Mouse (Mus musculus): ENCODE data around the gene Dgkd. TPM values are rescaled to one million over a fixed set of nuclear protein-coding genes. Genes with fewer than 3 reads are reported as not detected.
A peak's percentile ranks its signal among the peaks of the same experiment; 100 is the strongest.

Gene Dgkd
- polyA plus RNA-seq, 1 experiment from 2014 or later, result 22.2 TPM

DNA sequence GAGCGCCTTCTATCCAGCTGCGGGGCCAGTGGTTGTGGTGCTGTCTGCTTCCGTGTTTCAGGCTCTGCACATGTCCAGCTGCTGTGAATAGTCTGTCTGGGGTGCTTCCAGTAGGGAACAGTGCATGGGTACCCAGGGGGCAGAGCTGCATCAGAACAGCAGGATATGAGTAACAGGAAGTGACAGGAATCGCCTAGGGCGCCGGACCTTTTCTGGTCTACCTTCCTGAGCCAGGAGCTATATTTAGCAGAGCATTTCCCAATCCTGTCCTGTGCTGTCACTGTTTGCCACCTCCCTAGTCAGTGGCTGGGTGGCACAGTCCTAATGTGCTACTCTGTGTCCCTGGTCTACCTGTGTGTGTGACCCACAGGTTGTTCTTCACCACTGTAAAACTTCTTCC, 47.9 kb downstream of the Dgkd start:
- WGBS (ENCODE audit: insufficient replicate concordance), result 47% methylated on average over 6 of the region's 6 CpGs
- H3K9me3 ChIP-seq (replicated peaks; ENCODE audit: control insufficient read depth, low read length), result no peaks in the 10 kb centered on the region
- H3K4me3 ChIP-seq (ENCODE audit: low read depth, low read length), result no peak overlapping the region
- H3K36me3 ChIP-seq (ENCODE audit: control insufficient read depth, insufficient read depth, low read length), result no peaks in the 10 kb centered on the region
- H3K27me3 ChIP-seq (ENCODE audit: control insufficient read depth, insufficient read depth, low read length), result no peaks in the 10 kb centered on the region
- H3K4me2 ChIP-seq, result no peak overlapping the region
- H3K4me1 ChIP-seq (ENCODE audit: control insufficient read depth, insufficient read depth, low read length), result peaks cover 19% of the 10 kb centered on the region
- no peak overlapping the region for H3K9ac ChIP-seq (ENCODE audit: low read depth, low read length)
- ATAC-seq (replicated peaks; ENCODE audit: insufficient number of reproducible peaks, low FRiP score, low TSS enrichment), result peak; percentile 52; the same call in 1 of the 2 replicates
- peak overlapping the region; percentile 54 for H3K27ac ChIP-seq (ENCODE audit: low read depth, low read length)

DNA sequence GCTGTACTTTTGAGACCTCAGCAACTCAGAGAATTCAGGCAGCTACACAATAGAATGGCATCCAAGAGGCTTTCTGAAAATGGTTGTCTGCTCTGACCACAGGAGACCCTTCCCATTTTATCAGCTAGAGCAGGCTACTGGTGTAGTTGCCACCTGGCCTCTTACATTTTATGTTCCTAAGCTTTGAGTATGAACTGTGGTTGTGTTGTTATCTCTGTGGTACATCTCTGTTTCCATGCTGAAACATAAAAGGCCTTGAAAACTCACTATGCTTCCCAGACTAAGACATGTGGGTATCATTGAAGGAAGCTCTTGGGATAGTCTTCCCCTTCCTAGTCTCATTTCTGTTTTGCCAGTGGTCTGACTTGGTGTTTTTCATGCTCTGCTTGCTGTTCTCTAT, 49.1 kb downstream of the Dgkd start:
- H3K4me1 ChIP-seq (ENCODE audit: control insufficient read depth, insufficient read depth, low read length), result peaks cover 19% of the 10 kb centered on the region
- H3K9me3 ChIP-seq (replicated peaks; ENCODE audit: control insufficient read depth, low read length), result no peaks in the 10 kb centered on the region
- no peak for ATAC-seq (replicated peaks; ENCODE audit: insufficient number of reproducible peaks, low FRiP score, low TSS enrichment)
- H3K27me3 ChIP-seq (ENCODE audit: control insufficient read depth, insufficient read depth, low read length), result no peaks in the 10 kb centered on the region
- no peak overlapping the region for H3K9ac ChIP-seq (ENCODE audit: low read depth, low read length)
- no peaks in the 10 kb centered on the region for H3K36me3 ChIP-seq (ENCODE audit: control insufficient read depth, insufficient read depth, low read length)
- no peak overlapping the region for H3K27ac ChIP-seq (ENCODE audit: low read depth, low read length)
- H3K4me3 ChIP-seq (ENCODE audit: low read depth, low read length), result no peak overlapping the region
- no peak overlapping the region for H3K4me2 ChIP-seq

DNA sequence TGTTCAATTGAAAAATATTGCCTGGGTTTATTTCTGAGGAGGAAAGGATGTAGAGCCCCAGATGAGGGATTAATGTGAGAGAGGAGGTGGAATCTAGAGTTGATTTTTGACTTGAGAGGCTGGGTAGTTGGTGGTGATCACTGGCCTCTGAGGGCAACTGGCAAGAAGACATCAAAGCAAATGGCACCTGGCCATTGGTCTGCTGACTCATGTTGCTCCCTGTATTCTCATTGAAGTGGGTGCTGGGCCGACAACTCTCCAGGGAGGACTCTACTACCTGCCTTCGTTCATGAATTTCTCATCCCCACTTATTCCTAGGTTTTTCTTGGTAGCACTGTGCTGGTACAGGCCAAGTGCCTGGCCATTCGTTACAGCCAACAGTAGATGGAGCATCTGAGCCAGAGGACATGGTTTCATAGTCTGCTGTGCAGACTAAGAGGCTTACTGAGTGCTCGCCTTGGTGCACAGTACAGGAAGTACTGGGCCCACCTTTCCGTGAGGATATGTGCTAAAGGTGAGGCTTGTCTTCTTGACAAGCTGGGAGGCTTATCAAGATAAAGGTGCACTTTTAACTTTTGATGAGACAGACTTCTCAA, 53.4 kb downstream of the Dgkd start:
- no peaks in the 10 kb centered on the region for H3K27me3 ChIP-seq (ENCODE audit: control insufficient read depth, insufficient read depth, low read length)
- H3K4me3 ChIP-seq (ENCODE audit: low read depth, low read length), result no peak overlapping the region
- H3K4me2 ChIP-seq, result no peak overlapping the region
- H3K36me3 ChIP-seq (ENCODE audit: control insufficient read depth, insufficient read depth, low read length), result no peaks in the 10 kb centered on the region; the same call in 1 of the 2 replicates
- no peak for ATAC-seq (replicated peaks; ENCODE audit: insufficient number of reproducible peaks, low FRiP score, low TSS enrichment)
- H3K4me1 ChIP-seq (ENCODE audit: control insufficient read depth, insufficient read depth, low read length), result peaks cover 5% of the 10 kb centered on the region; the same call in 1 of the 2 replicates
- H3K27ac ChIP-seq (ENCODE audit: low read depth, low read length), result no peak overlapping the region
- no peaks in the 10 kb centered on the region for H3K9me3 ChIP-seq (replicated peaks; ENCODE audit: control insufficient read depth, low read length)
- H3K9ac ChIP-seq (ENCODE audit: low read depth, low read length), result no peak overlapping the region
- WGBS (ENCODE audit: insufficient replicate concordance), result 82% methylated on average over 5 of the region's 5 CpGs

DNA sequence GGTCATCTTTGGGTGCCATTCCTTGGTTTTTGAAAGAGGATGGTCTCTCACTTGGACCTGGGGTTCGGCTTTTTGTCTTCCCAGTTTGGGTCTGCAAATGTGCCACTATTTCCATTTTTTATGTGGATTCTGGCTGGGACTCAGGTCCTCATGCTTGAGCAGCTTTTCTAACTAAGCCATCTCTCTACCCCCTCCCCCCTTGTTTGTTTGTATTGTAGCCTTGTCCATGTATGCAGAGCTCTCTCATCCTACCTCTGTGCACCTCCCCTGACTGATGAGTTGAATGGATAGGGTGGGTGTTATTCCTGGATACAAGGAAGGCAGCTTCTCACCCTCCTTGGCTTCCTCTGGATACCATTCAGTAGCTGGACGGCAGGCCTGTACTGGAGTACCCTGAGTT, 54.9 kb downstream of the Dgkd start:
- H3K27me3 ChIP-seq (ENCODE audit: control insufficient read depth, insufficient read depth, low read length), result no peaks in the 10 kb centered on the region
- WGBS (ENCODE audit: insufficient replicate concordance), result 92% methylated on average over 2 of the region's 2 CpGs
- no peak for ATAC-seq (replicated peaks; ENCODE audit: insufficient number of reproducible peaks, low FRiP score, low TSS enrichment)

DNA sequence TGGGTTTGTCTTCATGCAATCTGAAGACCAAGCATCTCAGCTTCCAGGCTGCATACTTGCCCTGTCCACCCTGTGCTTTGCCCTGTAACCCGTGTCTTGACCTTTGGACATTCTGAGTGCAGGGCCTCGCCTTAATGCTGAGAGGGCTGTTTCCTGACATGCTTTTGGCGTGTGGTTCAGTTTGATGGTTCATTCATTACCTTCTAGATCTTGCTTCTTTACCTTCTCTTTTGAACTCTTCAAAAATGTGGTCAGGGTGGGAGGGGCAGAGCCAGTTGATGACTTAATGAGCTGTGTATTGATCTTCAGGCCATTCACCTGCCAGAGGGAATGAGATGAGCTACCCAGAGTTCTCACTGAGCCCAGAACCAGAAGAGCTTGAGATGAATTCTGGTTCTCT, 55.6 kb downstream of the Dgkd start:
- H3K36me3 ChIP-seq (ENCODE audit: control insufficient read depth, insufficient read depth, low read length), result no peaks in the 10 kb centered on the region; the same call in 1 of the 2 replicates
- no peaks in the 10 kb centered on the region for H3K27me3 ChIP-seq (ENCODE audit: control insufficient read depth, insufficient read depth, low read length)
- 77% methylated on average over 3 of the region's 3 CpGs for WGBS (ENCODE audit: insufficient replicate concordance)
- H3K4me1 ChIP-seq (ENCODE audit: control insufficient read depth, insufficient read depth, low read length), result peaks cover 4% of the 10 kb centered on the region; the same call in 1 of the 2 replicates
- H3K4me2 ChIP-seq, result no peak overlapping the region
- no peaks in the 10 kb centered on the region for H3K9me3 ChIP-seq (replicated peaks; ENCODE audit: control insufficient read depth, low read length)
- H3K4me3 ChIP-seq (ENCODE audit: low read depth, low read length), result no peak overlapping the region
- no peak overlapping the region for H3K27ac ChIP-seq (ENCODE audit: low read depth, low read length)
- no peak overlapping the region for H3K9ac ChIP-seq (ENCODE audit: low read depth, low read length)
- no peak for ATAC-seq (replicated peaks; ENCODE audit: insufficient number of reproducible peaks, low FRiP score, low TSS enrichment)

More for the DNA sequence above, 54.9 kb downstream of the Dgkd start:
- H3K9ac ChIP-seq (ENCODE audit: low read depth, low read length), result no peak overlapping the region
- peaks cover 4% of the 10 kb centered on the region; the same call in 1 of the 2 replicates for H3K4me1 ChIP-seq (ENCODE audit: control insufficient read depth, insufficient read depth, low read length)
- H3K4me2 ChIP-seq, result no peak overlapping the region
- no peaks in the 10 kb centered on the region; the same call in 1 of the 2 replicates for H3K36me3 ChIP-seq (ENCODE audit: control insufficient read depth, insufficient read depth, low read length)
- no peaks in the 10 kb centered on the region for H3K9me3 ChIP-seq (replicated peaks; ENCODE audit: control insufficient read depth, low read length)
- H3K27ac ChIP-seq (ENCODE audit: low read depth, low read length), result no peak overlapping the region
- H3K4me3 ChIP-seq (ENCODE audit: low read depth, low read length), result no peak overlapping the region

DNA sequence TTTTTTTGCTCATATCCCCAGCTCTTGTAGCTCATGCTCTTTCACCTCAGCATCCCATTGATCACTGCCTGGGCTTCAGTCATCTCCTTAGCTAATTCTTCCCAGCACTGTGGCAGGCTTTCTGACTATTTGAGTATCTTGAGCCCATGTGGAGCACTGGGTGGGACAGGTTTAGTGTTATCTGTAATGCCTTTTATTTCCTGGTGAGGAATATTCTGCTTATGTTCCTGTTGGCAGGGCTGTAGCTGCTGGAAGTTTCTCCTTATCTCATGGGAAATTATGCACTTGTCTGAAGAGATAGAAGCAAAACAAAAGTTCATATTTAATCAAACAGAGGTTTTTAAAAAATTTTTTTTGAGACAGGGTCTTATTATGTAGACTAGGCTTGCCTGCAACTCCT, 56.5 kb downstream of the Dgkd start:
- Histone ChIP-seq H3K9me3 (replicated peaks; ENCODE audit: control insufficient read depth, low read length) (no peaks in the 10 kb centered on the region), H3K27ac (ENCODE audit: low read depth, low read length) (no peak overlapping the region), H3K4me3 (ENCODE audit: low read depth, low read length) (no peak overlapping the region), H3K36me3 (ENCODE audit: control insufficient read depth, insufficient read depth, low read length) (no peaks in the 10 kb centered on the region; the same call in 1 of the 2 replicates), H3K9ac (ENCODE audit: low read depth, low read length) (no peak overlapping the region), H3K4me2 (no peak overlapping the region), H3K27me3 (ENCODE audit: control insufficient read depth, insufficient read depth, low read length) (no peaks in the 10 kb centered on the region), H3K4me1 (ENCODE audit: control insufficient read depth, insufficient read depth, low read length) (peaks cover 4% of the 10 kb centered on the region; the same call in 1 of the 2 replicates)
- ATAC-seq (replicated peaks; ENCODE audit: insufficient number of reproducible peaks, low FRiP score, low TSS enrichment), result no peak

DNA sequence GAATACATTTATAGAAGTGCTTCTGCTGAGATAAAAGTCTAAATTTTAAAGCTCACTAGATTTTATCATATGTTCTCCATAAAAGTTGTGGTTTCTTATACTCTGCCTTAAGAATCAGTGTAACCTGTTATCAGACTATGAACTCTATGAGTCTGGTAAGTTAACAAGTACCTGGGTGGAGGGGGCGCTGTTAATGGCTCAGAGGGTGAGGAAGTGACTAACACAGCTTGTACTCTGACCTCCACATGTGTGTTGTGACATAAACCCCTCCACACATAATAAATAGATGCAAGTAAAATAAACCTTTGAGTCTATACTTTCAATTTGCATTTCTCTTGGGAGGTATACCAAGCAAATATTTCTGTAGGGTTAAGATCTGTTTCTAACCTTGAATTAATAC, 57.3 kb downstream of the Dgkd start:
- Histone ChIP-seq H3K4me3 (ENCODE audit: low read depth, low read length) (no peak overlapping the region), H3K27ac (ENCODE audit: low read depth, low read length) (no peak overlapping the region), H3K36me3 (ENCODE audit: control insufficient read depth, insufficient read depth, low read length) (no peaks in the 10 kb centered on the region; the same call in 1 of the 2 replicates), H3K27me3 (ENCODE audit: control insufficient read depth, insufficient read depth, low read length) (no peaks in the 10 kb centered on the region), H3K4me2 (no peak overlapping the region), H3K9ac (ENCODE audit: low read depth, low read length) (no peak overlapping the region), H3K4me1 (ENCODE audit: control insufficient read depth, insufficient read depth, low read length) (peaks cover 4% of the 10 kb centered on the region; the same call in 1 of the 2 replicates), H3K9me3 (replicated peaks; ENCODE audit: control insufficient read depth, low read length) (no peaks in the 10 kb centered on the region)
- no peak for ATAC-seq (replicated peaks; ENCODE audit: insufficient number of reproducible peaks, low FRiP score, low TSS enrichment)
- 80% methylated on average over 1 of the region's 1 CpGs for WGBS (ENCODE audit: insufficient replicate concordance)

DNA sequence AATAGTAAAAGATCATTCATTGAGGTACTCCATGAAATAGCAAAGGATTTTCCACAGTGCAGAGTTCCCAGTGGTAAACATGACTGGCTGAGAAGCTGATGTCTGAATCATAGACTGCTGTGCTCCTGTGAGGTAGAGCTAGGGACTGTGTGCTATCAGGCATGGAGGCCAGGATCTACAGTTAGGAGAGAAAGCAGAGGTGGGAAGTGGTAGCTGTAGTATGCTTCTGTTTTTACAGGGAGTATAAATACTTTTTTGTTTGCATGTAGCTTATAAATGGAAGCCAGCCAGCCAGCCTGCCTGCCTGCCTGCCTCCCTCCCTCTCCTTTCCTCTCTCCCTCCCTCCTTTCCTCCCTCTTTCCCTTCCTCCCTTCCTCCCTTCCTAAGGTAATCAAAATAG, 60.3 kb downstream of the Dgkd start:
- Histone ChIP-seq H3K9me3 (replicated peaks; ENCODE audit: control insufficient read depth, low read length) (no peaks in the 10 kb centered on the region), H3K4me1 (ENCODE audit: control insufficient read depth, insufficient read depth, low read length) (peaks cover 4% of the 10 kb centered on the region; the same call in 1 of the 2 replicates), H3K27ac (ENCODE audit: low read depth, low read length) (no peak overlapping the region), H3K9ac (ENCODE audit: low read depth, low read length) (no peak overlapping the region), H3K36me3 (ENCODE audit: control insufficient read depth, insufficient read depth, low read length) (peaks cover 4% of the 10 kb centered on the region; the same call in 1 of the 2 replicates), H3K27me3 (ENCODE audit: control insufficient read depth, insufficient read depth, low read length) (no peaks in the 10 kb centered on the region), H3K4me3 (ENCODE audit: low read depth, low read length) (no peak overlapping the region), H3K4me2 (no peak overlapping the region)
- no peak for ATAC-seq (replicated peaks; ENCODE audit: insufficient number of reproducible peaks, low FRiP score, low TSS enrichment)

DNA sequence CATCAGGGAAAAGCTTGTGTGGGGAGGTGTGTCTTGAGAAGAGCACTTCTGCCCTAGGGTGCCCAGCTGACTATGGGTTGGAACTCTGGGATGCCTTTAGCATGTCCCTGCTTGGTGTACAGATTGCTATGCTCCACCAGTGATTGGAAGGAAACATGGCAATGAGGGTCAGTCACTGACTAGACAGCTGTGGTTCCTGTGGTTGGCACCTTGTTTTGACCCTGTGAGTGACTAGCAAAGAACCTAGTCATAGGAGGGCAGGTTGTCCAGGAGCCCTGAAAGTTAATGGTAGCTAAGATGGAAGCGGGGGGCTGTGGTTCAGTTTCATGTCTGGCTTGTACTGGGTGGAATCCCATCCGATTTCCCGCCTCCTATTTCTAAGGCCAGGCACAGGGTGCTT, 64.3 kb downstream of the Dgkd start:
- Histone ChIP-seq H3K9ac (ENCODE audit: low read depth, low read length) (no peak overlapping the region), H3K9me3 (replicated peaks; ENCODE audit: control insufficient read depth, low read length) (no peaks in the 10 kb centered on the region), H3K36me3 (ENCODE audit: control insufficient read depth, insufficient read depth, low read length) (peaks cover 9% of the 10 kb centered on the region; the same call in 1 of the 2 replicates), H3K4me1 (ENCODE audit: control insufficient read depth, insufficient read depth, low read length) (no peaks in the 10 kb centered on the region; the same call in 1 of the 2 replicates), H3K4me2 (no peak overlapping the region), H3K27me3 (ENCODE audit: control insufficient read depth, insufficient read depth, low read length) (no peaks in the 10 kb centered on the region), H3K4me3 (ENCODE audit: low read depth, low read length) (no peak overlapping the region), H3K27ac (ENCODE audit: low read depth, low read length) (no peak overlapping the region)
- ATAC-seq (replicated peaks; ENCODE audit: insufficient number of reproducible peaks, low FRiP score, low TSS enrichment), result no peak
- WGBS (ENCODE audit: insufficient replicate concordance), result 88% methylated on average over 3 of the region's 3 CpGs
